Mouse (Mus musculus): Measurements from ENCODE around the gene Mum1.

Mum1 gene

DNA sequence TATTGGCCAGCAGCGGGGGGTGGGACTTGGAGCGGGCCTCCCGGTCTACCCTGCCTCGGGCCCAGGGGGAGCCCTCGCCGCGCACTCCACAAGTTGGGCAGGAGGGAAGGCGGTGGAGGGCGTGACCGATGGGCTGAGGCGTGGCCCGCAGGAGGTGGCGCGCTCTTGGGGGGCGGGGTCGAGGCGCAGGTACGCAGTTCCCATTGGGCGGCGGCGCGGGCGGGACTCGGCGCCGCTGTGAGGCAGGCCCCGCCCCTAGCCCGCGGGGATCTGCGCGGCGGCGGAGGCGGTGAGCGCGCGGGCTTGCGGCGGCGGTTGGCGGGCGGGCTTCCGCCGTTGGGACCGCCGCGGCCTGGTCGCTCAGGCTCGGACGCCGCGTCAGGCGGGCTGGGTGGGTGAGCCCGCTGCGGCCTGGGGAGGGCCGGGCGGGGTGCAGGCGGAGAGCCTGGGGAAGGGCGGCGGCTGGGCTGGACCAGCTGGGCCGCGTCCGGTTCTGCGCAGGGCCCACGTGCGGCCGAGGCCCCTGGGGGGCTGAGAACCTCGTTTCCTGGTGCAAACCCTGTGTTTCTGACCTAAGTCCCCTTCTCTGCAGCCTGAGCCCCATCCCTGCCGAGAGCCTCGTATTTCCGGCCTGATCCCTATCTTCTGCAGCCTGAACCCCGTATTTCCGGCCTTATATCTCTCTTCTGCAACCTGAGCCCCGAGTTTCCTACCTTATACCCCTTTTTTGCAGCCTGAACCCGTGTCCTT lies at the start of gene Mum1:
Gene Mum1 (plus strand): TSS at position 19 of the 750 bp plus-strand sequence.
- in situ Hi-C loops (cut with MseI, MboI) = no loop called here

GRCm38 (mm10) chr10:80177441-80178279 lies 48.6 kb upstream of the Mum1 start:
- in situ Hi-C loops (cut with MseI, MboI) = loop anchor here in 1 of 2 experiments (5.0 kb wide), 1 partner anchor 70 kb away; the partner anchor contains the start of gene Ndufs7

DNA sequence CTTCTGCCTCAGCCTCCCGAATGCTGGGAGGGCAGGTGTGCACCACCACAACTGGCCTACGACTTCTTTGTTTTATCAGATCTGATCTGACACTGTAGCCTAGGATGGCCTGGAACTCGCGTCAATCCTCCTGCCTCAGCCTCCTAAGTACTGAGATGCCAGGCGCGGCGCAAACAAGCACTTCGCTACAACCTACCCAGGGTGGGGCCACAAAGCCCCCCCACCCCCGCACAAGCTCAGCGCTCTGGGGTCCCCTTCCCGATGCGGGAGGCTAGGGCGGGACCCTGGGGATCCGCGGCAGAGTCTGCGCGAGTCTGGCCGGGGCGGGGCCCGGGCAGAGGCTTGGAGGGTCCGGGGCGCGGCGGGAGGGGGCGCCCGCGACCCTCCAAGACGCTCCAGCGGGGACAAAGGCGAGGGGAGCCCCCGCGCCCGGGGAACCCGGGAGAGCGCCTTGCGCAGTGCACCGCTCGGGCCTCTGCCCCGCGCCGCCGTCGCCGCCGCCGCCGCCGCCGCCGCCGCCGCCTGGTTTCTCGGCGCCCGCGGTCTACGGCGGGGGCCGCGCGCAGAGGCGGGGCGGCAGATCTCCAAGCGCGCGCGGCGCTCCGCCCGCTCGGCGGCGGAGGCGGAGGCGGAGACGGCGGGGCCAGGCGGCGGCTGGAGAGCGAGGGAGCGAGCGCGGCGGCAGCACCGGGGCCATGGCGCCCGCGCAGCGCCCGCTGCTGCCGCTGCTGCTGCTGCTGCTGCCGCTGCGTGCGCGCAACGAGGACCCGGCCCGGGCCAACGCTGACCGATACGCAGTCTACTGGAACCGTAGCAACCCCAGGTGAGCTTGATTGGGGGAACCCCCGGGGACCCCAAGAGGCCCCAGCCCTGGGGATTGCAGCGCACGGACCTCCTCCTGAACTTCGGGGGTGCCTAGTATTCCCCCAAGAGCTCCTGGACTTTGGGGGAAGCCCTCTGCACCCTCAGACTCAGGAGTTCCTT lies 46.9 kb upstream of the Mum1 start, which contains the start of gene Efna2:
Gene Efna2 (plus strand): TSS at position 415 of the 984 bp plus-strand sequence.
- in situ Hi-C loops (cut with MseI, MboI) = loop anchor here in 1 of 2 experiments (5.0 kb wide), 1 partner anchor 68 kb away; the partner anchor contains the start of gene Ndufs7

GRCm38 (mm10) chr10:80180288-80180687 lies 45.9 kb upstream of the Mum1 start:
- in situ Hi-C loops (cut with MseI, MboI) = no loop called here

GRCm38 (mm10) chr10:80180823-80181222 lies 45.4 kb upstream of the Mum1 start:
- in situ Hi-C loops (cut with MseI, MboI) = no loop called here

- in situ Hi-C loops (cut with MseI, MboI) = no loop called here
Measured at GRCm38 (mm10) chr10:80182547-80182946, 43.7 kb upstream of the Mum1 start.

DNA sequence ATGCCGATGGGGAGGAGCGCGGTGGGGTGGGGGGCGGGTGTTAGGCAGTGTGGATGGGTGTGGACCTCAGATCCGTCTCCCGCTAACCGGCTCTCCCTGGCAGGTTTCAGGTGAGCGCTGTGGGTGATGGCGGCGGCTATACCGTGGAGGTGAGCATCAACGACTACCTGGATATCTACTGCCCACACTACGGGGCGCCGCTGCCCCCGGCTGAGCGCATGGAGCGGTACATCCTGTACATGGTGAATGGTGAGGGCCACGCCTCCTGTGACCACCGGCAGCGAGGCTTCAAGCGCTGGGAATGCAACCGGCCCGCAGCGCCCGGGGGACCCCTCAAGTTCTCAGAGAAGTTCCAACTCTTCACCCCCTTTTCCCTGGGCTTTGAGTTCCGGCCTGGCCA lies 39.6 kb upstream of the Mum1 start:
- in situ Hi-C loops (cut with MseI, MboI) = no loop called here

DNA sequence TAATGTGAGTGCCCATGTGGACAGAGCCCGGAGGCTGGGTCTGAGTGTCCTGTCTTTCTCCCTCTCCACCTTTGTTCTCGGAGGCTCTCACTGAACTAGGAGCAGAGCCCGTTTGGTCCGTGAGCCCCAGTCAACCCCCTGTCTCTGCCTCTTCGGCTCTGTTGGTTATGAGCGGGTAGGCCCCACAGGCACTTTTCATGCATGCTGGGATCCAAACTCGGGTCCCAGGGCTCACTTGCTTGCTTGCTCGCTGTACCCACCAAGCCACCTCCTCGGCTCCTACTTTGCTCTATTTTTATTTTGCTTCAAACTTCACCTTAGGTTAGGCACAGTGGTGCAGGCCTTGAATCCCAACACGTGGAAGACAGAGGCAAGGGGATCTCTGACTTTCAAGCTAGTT lies 38.5 kb upstream of the Mum1 start:
- in situ Hi-C loops (cut with MseI, MboI) = no loop called here

DNA sequence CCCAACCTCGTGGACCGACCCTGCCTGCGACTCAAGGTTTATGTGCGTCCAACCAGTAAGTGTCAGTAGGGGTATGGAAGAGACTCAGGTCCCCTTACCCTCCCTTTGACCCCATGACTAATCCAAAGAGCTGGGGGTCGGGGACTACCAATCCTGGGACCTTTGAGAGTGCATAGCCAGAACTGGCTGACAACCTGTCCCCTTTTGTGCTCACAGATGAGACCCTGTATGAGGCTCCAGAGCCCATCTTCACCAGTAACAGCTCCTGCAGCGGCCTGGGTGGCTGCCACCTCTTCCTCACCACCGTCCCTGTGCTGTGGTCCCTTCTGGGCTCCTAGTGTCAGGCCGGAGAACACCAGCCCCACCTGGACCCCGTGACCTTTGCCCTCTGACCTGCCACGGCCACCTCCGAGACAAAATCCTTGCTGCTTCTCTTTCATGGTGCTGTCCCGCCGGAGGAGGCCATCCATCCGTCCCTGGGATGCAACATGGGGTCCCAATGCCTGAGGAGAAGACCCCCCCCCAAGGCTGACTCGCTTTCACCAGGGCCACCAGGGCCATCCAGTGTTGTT lies 37.7 kb upstream of the Mum1 start:
- in situ Hi-C loops (cut with MseI, MboI) = no loop called here

- in situ Hi-C loops (cut with MseI, MboI) = loop anchor here in 1 of 2 experiments (5.0 kb wide), 1 partner anchor 57 kb away; the partner anchor contains the start of gene Ndufs7
Measured at GRCm38 (mm10) chr10:80189999-80190398, 36.2 kb upstream of the Mum1 start.

GRCm38 (mm10) chr10:80190491-80191051 lies 35.7 kb upstream of the Mum1 start:
- in situ Hi-C loops (cut with MseI, MboI) = loop anchor here in 1 of 2 experiments (5.0 kb wide), 1 partner anchor 57 kb away; the partner anchor contains the start of gene Ndufs7

GRCm38 (mm10) chr10:80193976-80194375 lies 32.3 kb upstream of the Mum1 start:
- in situ Hi-C loops (cut with MseI, MboI) = loop anchor here in 1 of 2 experiments (5.0 kb wide), 1 partner anchor 53 kb away; the partner anchor contains the start of gene Ndufs7

- in situ Hi-C loops (cut with MseI, MboI) = loop anchor here in 1 of 2 experiments (5.0 kb wide), 1 partner anchor 53 kb away; the partner anchor contains the start of gene Ndufs7
Measured at GRCm38 (mm10) chr10:80194441-80194840, 31.8 kb upstream of the Mum1 start.

DNA sequence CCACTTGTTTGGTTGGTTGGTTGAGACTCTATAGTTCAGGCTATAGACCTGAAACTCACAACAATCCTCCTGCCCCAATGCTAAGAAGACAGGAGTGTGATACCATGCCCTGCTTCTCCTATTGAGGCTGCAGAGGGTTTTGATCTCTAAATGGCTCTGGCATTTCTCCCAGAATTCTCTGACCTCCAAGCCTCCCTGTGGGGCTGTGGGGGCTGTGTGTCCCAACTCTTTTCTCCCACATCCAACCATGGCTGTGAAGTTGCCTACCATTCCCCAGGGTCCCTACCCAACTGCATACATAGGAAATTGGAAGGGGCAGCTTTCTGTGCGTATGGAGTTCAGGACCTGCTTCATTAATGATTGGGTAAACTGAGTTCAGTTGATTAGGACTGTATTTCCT lies 30.1 kb upstream of the Mum1 start:
- in situ Hi-C loops (cut with MseI, MboI) = no loop called here

DNA sequence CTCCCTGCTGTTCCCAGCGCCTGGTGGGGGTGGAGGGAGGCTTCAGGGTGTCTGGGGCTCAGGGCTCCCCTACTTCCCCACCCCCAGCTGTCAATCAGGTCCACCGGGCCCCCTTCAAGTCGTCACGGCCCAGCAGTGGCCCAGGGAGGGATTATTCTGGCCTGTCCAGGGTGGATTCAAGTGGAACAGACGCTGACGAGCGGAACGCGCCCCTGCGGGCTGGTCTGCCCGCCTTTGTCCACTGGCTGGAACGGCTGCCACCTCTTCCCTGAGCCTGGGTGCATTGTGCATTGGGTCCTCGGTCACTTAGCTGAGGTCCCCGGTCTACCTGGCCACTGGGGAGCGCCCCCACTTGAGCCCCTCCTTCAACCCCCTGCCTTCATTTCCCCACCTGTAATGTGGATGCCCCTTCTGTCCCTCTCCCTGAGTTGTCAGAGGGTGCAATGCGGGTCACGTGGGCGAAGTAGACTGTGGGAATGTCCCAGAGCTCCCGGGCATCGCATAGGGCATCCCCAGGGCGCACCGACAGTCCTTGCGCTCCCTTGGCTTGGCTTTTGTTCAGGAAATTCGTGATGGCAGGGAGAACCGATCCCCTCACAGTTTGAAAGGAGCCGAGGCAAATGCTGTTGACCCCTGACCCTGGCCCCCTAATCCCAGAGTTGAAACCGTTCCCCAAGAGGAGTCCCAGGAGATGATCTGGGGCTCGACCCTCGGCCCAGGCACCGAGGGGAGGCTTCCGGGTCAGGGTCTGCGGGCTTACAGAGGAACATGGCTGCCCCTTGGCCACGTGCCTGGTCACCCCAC lies 29.3 kb upstream of the Mum1 start:
- in situ Hi-C loops (cut with MseI, MboI) = no loop called here

GRCm38 (mm10) chr10:80199440-80200008 lies 26.7 kb upstream of the Mum1 start:
- in situ Hi-C loops (cut with MseI, MboI) = loop anchor here in 1 of 2 experiments (5.0 kb wide), 1 partner anchor 43 kb away; no protein-coding TSS in a partner anchor

DNA sequence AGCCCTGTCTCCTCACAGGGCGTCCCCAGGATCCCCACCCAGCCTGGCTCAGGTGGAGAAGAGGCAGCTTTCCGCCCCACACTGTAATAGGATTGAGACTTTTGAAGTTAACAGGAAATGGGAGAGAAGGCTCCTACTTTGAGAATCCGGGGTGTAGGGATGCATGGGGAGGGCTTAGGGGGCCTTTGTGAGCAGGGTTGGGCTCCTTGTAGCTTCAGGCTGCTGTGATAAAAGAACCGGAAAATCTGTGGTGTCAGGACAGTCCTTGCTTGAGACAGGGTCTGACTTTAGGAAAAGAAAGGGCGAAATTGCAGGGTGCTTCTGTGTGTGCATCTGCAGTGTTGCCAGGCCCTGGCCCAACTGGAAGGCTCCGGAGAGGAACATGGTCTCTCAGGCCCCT lies 25.7 kb upstream of the Mum1 start:
- in situ Hi-C loops (cut with MseI, MboI) = loop anchor here in 1 of 2 experiments (5.0 kb wide), 1 partner anchor 42 kb away; no protein-coding TSS in a partner anchor

DNA sequence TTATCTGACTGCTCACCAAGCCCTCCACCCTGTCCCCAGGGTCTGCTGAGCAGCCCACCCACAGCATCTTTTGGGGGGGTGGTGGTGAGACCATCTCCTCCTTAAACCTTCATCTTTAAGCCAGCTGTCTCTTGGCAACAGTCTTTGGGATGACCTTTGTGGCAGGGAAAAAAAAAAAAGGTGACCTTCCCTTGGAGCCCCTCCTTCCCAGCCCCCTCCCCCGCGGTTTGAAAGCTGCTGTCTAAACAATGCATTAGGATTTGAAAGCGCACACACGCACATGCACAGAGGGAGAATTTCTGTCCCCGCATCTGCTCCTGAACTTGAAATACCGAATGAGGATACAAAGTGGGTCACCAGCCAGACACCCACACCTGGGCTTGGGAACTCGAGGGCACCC lies 22.2 kb upstream of the Mum1 start:
- in situ Hi-C loops (cut with MseI, MboI) = loop anchor here in 1 of 2 experiments (5.0 kb wide), 1 partner anchor 38 kb away; no protein-coding TSS in a partner anchor

DNA sequence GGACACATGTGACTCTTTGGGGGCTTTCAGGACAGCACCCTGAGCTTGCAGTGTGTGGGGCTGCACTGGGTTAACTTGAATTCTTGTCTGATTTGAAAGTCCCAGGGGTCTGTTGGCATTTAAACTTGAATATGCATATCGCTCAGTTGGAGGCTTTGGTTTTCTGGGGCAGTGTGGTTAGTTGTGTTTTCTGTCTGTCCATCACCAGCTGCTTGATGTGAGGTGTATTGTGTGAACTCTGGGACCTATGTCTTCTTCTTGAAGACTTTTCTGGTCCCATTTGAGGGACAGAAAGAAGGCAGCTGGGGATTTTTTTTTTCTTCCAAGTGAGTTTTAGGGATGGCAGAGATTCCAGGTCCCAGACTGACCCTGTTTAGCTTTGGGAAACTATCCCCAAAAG lies 19.0 kb upstream of the Mum1 start:
- in situ Hi-C loops (cut with MseI, MboI) = no loop called here
